Mouse (Mus musculus) embryonic fibroblast, embryonic 13.5 days (primary cell): ENCODE data around the gene Gss.

Source experiments
- CTCF ChIP-seq: IDR thresholded peaks from 2 replicates; pipeline ENCODE4 v1.5.1; 2011; ENCODE audit warnings: mild to moderate bottlenecking, control low read depth, low read length, moderate library complexity, borderline replicate concordance; ENCODE audit not compliant: insufficient read depth
- POLR2A ChIP-seq: IDR thresholded peaks from 2 replicates; pipeline ENCODE4 v1.6.1; 2011; ENCODE audit warnings: low read depth, mild to moderate bottlenecking, control low read depth, low read length, moderate library complexity

- TF ChIP-seq CTCF (no peak), POLR2A (no peak)
Observed at GRCm38 (mm10) chr2:155552949-155553354, 39.7 kb downstream of the Gss start.
